Mouse (Mus musculus) cerebellum, adult 8-10 months (tissue): ENCODE measurements at regions not wholly inside any gene's neighbourhood (a gene's known extent, or its start where the extent isn't known, plus 50 kb on each side); places are given as distances from the start of the nearest gene placed in this dataset.
"Not testable (repeated sequence)": the region's sequence is repeated elsewhere in the genome, so short reads cannot be mapped to it uniquely, and the experiment has no call there.

Experiments used
- DNase-seq: peaks from one replicate; pipeline ENCODE4 v3.0.0; 2022

DNA sequence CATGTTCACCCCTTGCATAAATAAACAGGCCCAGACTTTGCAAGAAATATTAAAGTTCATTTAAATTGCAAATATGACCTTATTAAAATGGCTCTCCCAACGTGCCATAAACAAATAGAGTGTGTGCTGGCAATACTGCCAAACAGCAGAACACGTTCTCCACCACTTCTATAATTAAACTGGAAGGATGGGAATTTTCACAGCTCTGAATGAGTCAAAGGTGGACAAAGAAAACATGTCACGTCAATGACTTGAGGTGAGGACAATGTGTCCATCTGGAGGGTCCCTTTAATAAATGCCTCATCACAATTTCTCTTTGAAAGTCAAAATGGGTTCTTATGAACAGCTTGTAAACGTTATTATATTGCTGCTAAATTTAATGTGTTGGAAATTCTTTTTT, 114.8 kb downstream of the Galc start:
- no peak for DNase-seq

DNA sequence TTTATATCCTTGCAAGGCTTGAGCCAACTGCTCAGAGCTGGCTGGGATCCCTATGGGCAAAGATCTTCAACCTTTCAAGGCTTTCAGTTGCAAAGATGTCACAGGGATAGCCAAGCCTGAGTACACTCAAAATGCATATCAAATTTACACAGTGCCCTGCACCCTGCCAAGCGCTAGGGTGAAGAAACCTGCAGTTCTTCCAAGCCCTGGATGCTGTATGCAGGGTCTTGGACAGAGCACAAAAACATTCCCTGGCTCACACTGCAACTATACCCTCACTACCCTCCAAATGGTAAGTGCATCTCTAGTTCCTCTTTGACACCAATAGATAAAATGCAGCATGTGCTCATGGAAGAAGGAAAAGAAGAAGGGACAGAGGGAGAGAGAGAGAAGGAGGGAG, 116.1 kb downstream of the Galc start:
- DNase-seq, result no peak

DNA sequence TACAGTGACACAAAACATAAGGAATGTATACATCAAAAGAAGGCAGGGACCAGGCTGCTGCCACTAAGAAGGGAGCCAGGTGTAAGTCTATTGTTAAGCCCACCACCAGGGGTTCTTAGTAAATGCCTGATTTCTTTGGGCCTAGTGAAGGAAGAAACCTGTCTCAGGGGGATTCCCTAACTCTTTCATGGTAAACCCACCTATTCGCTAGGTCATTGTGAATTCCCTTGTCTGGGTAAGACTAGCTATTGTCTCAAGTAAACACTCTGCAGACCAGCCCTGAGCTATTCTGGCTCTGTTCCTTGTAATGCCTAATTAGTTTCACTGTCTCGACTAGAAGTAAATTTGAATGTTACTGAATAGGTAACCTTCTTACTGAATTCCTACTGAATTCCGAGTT, 119.4 kb downstream of the Galc start:
- DNase-seq, result not testable (repeated sequence)

DNA sequence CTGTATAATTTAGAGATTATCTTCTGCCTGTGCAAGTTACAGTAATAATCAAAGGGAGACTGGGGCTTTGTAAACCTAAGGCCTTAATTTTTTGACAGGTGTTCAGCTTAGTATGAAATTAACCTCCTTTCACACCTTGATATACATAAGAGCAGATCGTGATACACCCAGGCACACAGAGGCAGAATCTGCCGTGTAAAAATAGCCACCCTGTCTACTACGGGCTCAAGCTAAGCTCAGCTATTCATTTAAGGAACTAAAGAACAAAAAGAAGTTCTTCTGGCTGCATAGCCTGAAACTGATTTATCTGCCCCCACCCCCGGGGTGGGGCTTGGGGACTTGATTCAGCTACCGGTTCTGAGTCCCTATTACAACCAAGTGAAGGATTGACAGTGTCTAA, 128.0 kb downstream of the Galc start:
- DNase-seq, result no peak

DNA sequence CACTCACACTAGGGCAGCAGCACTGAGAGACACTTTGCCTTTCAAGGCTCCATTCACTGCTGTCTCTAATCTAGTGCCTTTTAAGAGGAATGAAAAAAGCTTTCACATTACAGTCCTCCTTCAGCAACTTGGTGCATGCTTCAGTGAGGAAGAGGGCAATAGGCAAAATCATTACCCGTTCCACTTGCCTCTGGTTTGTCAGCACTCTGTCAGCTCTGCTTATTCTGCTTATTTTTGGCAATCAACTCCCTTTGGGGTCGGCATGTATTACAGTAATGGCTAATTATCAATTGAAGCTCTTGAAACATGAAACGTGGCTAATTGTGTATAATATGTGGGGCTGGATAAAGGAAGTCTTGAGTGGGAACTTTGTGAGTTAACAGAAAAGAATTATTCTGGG, 135.7 kb downstream of the Galc start:
- DNase-seq, result no peak

DNA sequence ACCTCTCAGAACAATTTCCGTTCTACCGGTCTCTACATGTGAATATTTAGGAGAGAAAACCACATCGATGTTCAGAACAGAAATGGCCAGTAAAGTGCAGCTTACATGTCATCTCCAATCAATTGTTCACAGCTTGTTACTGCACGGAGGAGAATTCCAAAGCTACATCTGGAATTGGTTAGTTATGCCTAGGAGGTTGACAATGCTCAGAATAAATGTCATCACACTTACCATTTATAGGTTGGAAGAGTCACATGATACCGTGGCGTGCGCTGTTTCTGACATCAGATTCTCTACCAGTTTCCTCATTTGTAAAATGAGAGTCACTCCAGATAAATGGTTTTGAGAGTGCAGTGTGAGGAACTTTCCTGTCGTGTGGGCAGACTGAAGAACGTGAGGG, 151.2 kb downstream of the Galc start:
- no peak for DNase-seq

DNA sequence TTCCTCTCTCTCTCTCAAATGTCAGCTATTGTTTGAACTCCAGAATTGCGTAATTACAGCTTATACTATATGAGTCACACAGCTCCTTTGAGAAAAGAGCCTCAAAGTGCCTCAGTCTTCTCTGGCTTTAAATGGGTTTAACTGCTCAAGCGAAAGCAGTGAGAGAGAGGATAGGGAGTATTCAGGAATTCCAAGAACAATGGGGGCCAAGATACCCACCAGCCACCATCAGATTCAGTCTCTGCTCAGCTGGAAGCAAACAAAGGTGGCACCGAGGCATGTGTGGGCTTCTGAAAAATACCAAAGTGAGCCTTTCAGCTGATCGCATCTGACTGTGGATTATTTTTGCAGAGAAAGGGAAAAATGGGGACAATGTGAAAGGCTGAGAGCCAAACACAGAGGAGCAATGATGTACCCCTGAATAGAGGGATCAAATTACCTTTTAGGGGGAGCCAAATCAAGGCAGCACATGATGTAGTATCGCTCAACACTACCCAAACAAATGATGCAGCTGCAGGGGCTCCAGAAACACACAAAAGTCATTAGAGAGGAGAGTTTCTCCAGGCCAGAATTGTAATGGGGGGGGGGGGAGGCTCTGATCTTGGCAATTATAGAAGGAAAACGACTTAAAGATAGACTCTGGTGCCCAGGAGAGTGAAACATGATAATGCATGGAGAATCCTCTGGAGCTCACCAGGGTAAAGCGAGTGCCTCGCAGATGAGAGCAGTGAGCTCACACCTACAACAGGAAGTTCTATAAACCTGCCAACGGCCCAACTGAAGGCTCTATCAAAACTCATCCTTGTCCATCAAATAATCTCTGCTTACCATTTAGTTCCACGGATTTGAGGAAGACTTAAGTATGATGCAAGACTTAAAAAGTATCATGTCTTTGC, 152.2 kb downstream of the Galc start:
- no peak for DNase-seq

DNA sequence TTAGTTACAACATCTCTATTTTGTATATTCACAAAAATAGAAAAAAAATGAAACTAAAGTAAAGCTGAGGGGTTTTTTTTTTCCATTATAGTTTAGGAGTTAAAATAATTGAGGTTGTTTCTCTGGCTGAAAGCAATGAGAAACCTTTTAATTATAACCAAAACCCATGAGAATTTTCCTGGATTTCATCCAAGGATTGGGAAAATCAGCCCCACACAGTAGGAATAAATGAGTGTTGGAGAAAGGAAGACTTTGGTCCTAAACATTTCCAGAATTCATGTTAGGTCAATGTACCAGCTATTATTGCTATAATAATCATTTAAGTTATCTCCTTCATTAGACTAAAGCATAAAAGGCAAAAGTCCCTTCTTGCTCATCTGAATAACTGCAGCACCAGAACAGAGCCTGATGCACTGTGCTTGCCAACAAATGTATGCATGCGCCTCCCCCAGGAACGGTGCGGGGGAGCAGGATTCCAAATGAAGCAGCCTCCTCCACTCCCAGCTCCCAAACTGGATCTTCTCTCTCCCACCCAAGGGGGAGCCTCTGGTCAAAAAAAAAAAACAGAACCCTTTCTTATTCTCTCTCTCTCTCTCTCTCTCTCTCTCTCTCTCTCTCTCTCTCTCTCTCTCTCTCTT, 153.0 kb downstream of the Galc start:
- no peak for DNase-seq

DNA sequence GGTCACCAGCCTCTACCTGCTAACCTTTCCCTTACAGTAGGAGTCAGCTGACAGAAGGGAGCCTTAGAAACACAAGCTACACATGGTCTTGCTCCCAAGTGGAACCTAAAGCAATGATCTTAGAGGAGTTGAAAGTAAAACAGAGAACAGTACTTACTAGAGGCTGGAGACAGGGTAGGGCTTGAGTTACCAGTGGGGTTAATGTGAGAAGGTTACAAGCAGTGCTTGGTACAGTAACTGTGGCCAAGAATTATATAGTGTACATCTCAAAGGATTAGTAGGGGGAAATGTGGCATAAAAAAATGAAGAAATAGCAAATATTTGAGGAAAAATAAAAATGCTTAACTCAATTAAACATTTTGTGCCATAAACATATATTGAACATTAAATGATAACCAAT, 153.5 kb downstream of the Galc start:
- no peak for DNase-seq

DNA sequence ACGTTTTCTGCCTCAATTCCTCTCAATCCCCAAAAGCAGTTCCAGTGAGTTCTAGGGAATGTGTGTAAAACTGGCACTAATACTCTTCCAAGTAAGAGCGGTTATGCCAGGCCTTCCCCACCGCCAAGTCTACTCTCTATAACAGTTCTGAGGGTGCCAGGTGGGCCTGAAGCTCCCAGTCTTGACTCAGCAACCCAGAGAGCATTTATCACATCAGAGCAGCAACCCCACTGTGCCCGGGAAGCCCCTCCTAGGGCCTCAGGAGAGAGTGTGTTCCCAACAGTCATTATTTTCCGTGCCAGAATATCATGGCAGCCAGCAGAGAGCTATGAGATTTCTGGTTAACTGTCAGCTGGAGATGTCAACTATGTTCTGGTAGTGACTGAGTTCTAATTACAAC, 169.1 kb downstream of the Galc start:
- no peak for DNase-seq

DNA sequence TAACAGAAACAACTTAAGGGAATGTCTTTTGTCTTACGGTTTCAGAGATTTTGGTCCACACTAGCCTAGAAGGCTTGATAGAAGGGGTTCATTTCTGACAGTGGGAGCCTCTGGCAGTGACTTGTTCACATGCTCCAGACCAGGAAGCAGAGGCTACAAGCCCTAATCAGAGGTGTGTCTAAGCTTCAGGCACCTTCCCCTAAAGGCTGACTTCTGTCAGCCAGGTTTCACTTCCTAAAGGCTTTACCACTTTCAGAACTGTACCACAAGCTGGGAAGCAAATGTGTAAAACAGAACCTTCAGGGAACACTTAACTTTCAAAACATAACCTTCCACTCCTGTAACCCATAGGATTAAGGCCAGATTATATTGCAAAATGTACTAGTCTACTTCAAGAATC, 180.9 kb downstream of the Galc start:
- DNase-seq, result no peak

DNA sequence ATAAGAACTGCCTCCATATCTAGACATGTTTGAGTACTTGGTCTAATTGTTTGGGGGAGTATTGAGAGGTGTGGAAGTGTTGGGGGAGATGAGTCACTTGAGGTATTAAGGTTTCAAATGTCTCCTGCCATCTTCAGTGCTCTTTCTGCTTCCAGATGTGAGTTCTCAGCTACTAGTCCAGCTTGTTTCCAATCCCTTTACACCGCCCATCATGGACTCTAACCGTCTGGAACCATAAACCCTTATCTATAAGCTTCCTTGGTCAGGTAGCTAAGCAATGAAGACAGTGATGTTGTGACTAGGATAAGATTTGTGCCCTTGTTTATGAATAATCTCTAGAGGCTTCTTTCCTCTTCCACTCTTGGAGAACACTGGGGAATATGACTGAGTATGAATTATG, 183.7 kb downstream of the Galc start:
- DNase-seq, result no peak

DNA sequence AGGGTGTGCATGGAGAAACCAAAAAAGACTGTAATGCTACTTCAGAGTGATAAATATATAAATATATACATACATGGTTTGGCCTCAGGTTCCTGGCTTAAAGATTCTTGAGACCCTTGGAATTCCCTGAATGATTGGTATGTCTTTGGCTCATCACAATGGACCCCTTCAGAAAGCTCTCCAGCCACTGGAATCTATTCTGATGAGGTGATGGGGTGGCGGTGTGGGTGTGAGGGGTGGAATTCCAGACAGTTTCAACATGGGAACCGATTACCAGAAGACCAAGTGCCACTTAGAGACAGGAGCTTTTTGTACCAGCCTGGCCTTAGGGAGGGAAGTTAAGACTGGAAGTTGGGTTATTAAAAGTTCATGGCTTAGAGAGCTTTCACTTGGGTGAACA, 190.1 kb downstream of the Galc start:
- no peak for DNase-seq

DNA sequence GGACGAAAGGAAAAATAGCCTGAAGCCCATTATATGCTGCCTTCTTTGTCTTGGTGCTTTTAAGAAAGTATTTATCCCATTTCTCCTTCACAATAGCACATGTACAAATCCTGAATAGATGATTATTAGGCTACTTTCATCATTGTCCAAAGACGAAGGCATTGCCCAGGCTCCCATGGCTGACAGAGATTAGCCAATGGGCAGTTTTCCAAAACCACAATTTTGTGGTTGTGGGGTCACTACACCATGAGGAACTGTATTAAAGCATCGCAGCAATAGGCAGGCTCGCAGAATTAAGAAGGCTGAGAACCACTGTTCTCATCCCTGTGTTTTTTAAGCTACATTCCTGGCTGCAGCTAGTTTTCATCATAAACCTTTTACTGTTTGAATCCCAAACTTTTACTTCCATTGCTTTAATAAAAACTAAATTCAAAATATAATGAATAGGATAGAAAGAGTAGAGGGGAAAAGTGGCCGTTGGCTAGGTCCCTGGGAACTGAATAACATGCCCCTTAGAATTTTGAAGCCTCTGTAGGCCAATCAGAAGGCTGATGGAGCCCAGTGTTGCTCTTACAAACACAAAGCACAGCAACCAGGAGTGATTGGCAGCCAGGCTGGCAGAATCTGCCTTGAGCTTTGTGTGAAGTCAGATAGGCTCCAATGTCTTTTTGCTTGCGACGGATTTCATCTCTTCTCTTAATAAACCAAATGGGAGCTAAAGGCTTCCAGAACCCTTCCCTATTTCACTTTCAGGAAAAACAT, 199.7 kb downstream of the Galc start:
- DNase-seq, result no peak

DNA sequence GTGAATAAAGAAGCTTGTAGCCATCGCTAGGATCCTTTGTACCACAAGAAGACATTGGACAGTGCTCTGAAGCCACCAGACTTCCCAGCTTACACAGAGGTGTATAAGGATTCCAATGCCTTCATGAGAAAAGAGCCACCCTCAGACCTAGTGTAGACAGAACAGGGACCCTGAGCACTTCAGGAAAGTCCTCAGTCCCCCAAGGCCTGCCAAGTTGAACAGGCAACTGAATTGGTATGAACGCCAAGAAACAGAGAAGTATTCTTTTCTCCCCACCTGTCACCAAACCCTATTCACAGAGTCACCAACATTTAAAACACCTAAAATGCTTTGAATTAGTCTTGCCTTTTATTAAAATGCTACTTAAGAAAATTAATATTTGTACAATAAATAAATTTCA, 200.3 kb downstream of the Galc start:
- no peak for DNase-seq

DNA sequence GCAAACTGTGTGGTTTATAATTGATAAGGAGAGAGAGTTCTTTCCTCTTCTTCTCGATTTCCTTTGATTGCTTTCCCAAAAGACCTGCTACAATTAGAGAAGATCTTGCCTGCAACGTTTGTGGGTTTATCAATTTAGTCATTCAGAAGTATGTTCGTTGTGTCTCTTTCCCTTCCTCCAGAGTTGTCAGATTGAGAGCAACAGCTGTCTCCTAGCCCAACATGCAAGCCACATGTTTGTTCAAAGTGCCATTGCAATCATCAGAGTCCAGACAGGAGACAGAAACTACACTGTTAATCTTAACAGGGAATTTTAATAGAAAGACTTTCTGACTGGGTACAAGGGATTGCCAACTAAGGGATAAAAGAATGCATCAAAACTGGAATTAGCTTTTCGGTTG, 208.3 kb downstream of the Galc start:
- DNase-seq, result no peak

DNA sequence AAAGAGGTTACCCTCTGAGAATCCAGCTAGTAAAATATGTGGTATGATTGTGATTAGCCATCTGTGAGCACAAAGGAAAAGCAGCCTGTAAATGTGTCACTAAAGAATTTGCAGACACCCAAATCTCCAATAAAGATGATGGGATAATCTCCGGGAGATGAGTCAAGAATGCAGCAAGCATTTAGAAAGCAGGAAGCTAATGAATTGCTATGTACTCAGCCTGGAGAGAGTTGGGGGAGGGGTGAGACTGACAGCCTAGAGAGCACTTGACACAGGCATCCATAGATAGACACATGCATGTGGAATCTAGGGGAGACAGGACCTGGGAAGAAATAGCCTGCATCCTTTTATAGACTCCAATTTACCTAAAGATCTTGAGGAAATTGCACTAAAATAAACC, 208.8 kb downstream of the Galc start:
- no peak for DNase-seq

DNA sequence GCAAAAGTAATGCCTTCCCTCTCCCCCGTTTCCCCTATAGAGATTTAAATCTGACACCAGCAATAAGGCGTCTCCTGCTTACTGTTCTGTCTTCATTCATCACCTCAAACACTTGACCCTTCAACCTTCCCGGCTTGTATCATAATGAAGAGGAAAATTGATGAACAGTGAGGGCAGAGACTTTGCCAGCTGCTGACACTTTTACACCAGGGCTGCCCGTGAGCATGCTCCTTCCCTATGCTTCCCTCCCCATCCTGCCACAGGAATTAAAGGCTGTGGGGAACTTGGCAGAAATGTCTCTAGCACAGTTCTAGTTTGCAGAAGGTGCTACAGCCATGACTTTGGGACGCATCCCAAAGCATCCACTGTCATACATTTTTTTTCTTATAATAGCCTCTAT, 209.2 kb downstream of the Galc start:
- DNase-seq, result no peak

DNA sequence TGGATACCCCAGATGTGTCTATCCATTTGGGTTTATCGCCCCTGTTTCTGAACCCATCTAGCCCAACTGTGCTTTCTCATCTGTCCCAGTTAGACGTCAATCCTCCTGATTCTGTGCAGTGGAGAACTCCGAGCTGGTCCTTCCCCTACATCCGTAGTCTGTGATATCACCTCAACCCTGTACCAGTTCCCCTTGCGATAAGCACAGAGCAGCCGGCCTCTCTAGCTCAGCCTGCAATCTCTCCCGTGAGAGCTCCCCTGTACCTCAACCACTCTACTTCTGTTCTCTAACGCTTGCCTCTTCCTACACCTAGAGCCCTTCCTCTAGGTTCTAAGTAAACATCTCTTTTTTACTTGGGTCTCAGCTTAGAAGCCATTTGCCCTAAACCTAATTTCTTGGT, 211.5 kb downstream of the Galc start:
- no peak for DNase-seq

DNA sequence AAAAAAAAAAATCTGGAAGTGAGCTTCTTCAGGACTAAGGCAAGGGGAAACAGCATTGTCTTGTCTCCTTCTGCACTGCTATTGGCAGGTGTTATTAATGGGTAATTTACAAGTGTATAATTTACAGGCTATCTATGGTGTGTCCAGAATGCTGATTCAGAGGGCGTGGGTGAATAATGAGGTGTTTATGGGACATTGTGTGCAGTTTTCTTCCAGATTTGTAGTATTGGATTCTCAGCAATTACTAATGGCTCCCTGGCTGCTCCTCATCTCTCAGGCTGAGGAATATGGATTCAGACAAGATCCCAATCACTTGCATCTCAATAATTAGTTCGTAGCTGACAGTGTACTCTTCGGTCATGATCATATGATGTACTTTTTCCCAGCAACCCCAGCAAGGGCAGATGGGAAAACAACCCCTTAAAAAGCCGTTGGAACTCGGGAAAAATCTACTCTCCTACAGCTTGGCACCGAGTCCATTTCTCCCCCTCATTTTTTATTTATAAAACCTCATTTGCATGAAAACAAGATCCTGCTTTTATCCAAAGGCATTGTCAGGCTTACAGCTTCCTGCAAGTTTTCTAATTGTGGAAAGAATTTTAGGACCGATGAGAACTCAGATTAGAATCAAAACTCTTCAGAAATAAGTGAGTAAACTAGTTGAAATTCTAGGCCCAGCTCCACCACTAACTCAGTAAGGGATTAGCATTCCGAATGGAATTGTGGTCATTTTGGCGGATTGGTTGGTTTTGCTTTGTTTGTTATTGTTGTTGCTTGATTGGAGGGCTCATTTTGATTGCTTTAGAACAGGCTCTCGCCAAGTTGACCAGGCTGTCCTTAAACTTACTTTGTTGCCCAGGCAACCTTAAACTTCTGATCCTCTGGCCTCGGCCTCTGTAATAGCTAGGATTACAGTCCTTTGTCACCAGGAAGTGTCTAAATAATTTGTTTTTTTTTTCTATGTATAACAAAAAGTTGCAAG, 212.5 kb downstream of the Galc start:
- no peak for DNase-seq

DNA sequence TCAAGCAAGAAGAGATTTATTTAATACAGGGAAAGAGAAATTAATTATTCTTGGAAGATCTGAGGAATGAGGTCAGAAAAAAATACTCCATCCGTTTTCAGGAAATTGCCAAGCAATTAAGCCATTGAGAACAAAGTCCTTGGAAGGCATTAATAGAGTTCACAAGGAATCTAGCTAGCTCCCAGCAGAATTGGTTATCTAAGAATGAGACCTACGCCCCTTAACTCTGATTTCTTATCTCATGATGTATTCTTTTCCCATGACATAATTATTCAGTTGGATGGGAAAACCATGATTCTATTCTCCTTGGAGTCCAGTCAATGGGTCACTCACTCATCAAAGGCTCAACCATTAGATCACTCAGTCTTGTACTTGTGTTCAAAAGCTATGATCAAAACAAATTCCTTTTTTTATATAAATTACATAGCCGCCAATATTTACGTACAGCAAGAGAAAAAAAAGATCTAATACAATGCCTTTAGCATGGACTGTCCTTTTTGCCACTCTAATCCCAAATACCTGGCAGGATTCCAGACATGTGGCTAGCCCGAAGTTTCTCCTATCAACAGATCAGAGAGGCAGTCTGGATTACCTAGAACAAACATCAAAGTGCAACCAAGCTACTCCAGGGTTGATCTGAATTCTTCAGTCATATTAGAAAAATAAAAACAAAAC, 213.3 kb downstream of the Galc start:
- DNase-seq, result no peak

DNA sequence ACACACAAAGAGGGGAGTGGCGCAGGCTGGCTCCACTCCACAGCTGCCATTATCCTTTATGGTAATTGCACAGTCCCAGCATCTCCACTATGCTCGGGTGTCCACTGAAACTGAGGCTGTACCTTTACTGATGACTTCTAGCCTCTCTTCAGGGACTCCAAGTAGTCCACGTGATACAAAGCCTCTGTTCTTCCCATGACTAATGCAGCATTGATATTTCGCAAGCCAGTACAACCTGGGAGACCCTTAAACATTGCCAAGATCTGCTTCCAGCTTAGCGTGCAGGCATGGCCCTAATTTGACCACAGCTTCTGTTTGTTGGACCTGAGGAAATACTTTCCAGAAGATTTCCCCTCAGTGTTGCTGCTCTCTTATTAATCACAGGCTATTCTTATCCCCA, 215.8 kb downstream of the Galc start:
- no peak for DNase-seq
